Mouse (Mus musculus) kidney, adult 11 months (tissue): Measurements from ENCODE around the gene Grm1.

Experiments used
- DNase-seq: peaks from one replicate; pipeline ENCODE4 v3.0.0; 2022

The Grm1 gene

GRCm38 (mm10) chr10:10827308-10827707 lies 254.8 kb downstream of the Grm1 start:
- no peak for DNase-seq

GRCm38 (mm10) chr10:10818061-10818460 lies 264.1 kb downstream of the Grm1 start:
- no peak for DNase-seq

GRCm38 (mm10) chr10:10814631-10815216 lies 267.4 kb downstream of the Grm1 start:
- DNase-seq: no peak

GRCm38 (mm10) chr10:10812750-10813711 lies 269.1 kb downstream of the Grm1 start:
- no peak for DNase-seq

DNA sequence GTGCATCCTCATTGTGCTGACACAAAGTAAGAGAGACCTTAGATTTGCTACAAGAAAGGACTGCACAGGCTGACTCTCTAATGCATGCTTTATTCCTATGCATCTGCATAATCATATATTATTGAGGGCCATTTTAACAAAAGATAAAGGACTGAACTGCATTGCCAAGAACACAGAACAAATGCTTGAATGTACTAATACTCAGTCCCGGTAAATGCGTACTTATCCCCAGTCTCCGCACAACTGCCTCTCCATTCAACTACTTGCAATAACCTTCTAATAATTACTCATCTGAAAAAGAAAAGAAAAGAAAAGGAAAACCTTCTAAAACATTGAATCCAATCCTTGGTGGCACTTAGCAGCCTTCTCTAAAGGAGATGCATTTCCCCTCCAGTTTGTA lies 272.4 kb downstream of the Grm1 start:
- no peak for DNase-seq

DNA sequence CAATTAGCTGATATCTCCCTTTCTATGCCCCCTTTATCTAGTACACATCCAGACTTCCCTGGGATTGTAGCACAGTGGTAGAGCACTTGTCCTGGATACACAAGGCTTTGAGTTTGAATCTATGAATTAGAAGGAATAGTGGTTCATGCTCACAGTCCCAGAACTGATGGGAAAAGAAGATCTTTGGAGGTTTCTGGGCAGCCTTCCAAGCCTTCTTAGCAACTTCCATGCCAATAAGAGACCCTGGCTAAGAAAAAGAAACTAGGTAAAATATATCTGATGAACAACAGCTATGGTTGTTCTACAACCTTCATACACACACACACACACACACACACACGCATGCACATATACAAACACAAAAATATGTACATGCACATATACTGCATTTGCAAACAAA lies 286.8 kb downstream of the Grm1 start:
- DNase-seq: no peak

GRCm38 (mm10) chr10:10790458-10790857 lies 291.7 kb downstream of the Grm1 start:
- no peak for DNase-seq

DNA sequence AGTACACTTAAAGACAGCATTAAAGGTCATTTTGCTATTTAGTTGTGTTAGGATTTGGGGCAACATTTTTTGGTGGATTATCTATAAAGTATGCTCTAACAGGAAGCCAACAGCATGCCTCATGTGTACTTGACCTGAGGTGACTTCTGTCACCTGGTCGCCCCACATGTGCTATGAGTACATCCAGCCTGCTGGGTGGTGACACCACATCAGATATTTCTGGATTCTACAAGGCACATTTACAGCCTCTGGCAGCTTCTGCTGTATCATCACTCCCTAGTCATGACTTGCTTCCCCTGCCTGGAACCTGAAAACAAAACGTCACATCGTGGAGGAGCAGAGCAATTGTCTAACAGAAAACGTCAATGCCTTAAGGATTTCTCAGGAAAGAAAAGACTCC lies 292.2 kb downstream of the Grm1 start:
- DNase-seq: no peak

DNA sequence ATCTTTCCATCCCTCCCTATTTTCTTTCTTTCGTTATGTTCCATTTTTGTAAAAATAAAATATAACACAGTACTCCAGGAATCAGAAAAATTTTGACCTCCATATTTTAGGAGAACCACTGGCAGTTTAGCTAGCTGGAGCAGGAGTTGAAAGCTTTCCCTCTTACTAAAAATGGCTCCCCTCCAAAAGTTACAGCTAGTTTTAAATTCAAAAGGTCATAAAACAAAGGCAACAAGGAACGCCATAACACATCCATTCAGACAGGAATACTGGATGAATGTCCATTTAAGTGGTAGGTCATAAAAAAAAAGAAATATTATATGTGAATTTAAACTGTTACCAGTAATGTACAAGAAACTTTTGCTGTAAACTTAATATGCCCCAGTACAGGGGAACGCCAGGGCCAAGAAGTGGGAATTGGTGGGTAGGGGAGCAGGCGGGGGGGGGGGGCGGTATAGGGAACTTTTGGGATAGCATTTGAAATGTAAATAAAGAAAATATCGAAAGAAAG lies 294.2 kb downstream of the Grm1 start:
- no peak for DNase-seq

DNA sequence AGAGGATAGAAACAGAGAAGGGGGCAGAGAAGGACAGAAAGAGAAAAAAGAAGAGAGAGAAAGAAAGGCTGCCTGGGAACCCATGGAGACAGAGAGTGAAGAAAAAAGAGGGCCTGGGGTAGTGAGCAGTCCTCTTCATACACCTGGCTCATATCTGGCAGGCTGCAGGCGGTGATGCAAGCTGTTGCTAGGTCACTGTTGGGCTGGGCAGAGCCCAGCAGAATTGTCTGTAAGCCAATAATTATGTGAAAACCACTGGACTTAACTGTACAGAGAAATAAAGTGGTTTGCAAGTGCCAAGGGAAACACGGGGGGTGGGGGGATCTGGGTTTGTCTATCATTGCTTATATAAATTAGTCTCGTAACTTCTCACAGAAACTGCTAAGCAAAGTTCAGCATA lies 297.0 kb downstream of the Grm1 start:
- DNase-seq: no peak

GRCm38 (mm10) chr10:10774827-10775226 lies 307.3 kb downstream of the Grm1 start:
- DNase-seq: no peak

DNA sequence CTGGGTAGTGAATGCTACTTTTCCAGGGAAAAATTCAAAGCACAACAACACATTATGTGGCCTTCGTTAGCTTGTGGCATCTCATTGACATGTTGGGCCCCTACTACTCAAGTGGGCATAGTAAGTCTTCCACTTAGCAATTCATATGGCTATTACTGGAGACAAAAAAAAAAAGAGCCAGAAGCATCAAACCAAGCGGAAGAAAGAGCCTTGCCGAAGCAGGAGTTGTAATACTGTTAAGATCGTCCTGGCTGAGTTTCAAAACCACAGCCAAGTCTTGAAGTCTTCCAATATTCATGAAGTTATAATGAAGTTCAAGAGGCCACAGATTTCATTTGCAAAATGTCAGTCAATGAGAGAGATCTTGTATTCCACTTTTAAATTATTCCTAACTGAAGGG lies 319.1 kb downstream of the Grm1 start:
- no peak for DNase-seq

- DNase-seq: no peak
These were observed 320.9 kb downstream of the Grm1 start for GRCm38 (mm10) chr10:10761274-10761673.

GRCm38 (mm10) chr10:10760801-10761200 lies 321.4 kb downstream of the Grm1 start:
- no peak for DNase-seq

- no peak for DNase-seq
These were observed 331.1 kb downstream of the Grm1 start for GRCm38 (mm10) chr10:10751033-10751432.

GRCm38 (mm10) chr10:10744097-10744496 lies 338.1 kb downstream of the Grm1 start:
- no peak for DNase-seq

DNA sequence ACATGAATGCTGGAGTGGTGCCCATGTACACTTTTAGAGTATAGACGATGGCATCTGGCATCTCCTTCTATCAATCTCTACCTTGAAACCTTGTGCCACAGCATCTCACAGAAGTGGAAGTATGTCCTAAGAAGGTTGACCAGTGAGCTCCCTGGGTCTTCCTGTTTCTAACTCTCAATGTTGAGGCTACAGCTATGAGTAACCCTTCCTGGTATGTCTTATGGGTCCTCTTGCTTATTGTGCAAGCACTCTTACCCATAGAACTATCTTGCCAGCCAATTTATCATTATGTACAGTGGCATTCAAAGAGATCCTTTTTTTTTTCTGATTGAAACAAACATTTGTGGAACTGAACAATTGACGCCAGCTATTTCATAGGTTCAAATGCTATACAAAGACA lies 340.0 kb downstream of the Grm1 start:
- no peak for DNase-seq

- no peak for DNase-seq
These were observed 340.8 kb downstream of the Grm1 start for GRCm38 (mm10) chr10:10741314-10741713.

- no peak for DNase-seq
These were observed 341.4 kb downstream of the Grm1 start for GRCm38 (mm10) chr10:10740729-10741128.

DNA sequence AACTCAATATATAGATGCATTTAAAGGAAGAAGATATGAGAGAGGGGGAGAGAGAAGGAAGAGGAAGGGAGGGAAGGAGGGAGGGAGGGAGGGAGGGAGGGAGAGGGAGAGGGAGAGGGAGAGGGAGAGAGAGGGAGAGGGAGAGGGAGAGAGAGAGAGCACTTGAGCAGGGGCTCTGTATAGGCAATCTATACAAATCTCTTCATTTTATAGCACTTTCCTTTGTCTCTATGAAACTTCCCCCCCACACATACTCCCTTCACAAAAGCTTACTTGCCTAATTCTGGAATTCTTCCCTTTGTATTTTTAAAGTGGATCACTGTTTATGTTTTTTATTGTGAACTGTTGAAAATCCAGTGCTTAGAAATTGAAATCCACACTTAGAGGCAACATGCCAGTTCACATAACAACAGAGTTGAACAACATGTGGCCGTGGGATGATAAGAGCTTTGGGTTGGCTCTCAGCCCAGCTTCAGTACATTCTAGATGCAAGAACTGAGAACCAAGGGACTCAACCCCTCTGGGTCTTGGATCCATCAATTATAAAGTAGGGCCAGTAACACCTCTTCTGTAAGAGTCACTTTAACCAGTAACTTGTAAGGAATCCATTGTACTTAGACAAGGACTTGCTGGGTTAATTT lies 345.0 kb downstream of the Grm1 start:
- no peak for DNase-seq

GRCm38 (mm10) chr10:10734561-10734960 lies 347.6 kb downstream of the Grm1 start:
- no peak for DNase-seq

GRCm38 (mm10) chr10:10733092-10733491 lies 349.1 kb downstream of the Grm1 start:
- no peak for DNase-seq

DNA sequence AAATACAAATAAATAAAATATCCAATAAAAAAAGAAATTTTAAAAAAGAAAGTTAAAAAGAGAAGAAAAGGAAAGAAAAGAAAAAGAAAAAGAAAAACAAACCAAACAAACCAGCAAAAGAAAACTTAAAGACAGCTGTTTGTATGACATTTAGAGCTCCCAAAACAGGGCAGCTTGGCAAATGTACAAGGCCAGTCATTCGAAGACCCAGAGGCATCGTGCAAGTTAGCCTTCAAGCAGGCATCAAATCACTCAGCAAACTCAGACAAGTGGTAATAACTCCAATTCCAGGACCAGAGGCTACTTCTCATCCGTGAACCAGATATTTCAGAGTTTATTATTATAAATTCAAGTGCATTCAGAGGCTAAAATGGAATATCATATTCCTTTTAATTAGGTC lies 355.7 kb downstream of the Grm1 start:
- no peak for DNase-seq

GRCm38 (mm10) chr10:10710837-10711236 lies 371.3 kb downstream of the Grm1 start:
- DNase-seq: no peak
